Mouse (Mus musculus) cortical plate, adult 2 months (tissue): Measurements from ENCODE around the gene Rad9a.

Experiments used
- CTCF ChIP-seq: fragments of 200-500 bp; IDR thresholded peaks from 2 replicates; pipeline ENCODE4 v1.5.1; 2011; ENCODE audit warnings: mild to moderate bottlenecking, control low read depth, low read length; ENCODE audit not compliant: insufficient read depth; ENCODE audit errors: extremely low read depth
- POLR2A ChIP-seq: fragments of 200-500 bp; IDR thresholded peaks from 2 replicates; pipeline ENCODE4 v1.6.1; 2011; ENCODE audit warnings: mild to moderate bottlenecking, low read length, control low read depth; ENCODE audit not compliant: insufficient read depth; ENCODE audit errors: extremely low read depth

DNA sequence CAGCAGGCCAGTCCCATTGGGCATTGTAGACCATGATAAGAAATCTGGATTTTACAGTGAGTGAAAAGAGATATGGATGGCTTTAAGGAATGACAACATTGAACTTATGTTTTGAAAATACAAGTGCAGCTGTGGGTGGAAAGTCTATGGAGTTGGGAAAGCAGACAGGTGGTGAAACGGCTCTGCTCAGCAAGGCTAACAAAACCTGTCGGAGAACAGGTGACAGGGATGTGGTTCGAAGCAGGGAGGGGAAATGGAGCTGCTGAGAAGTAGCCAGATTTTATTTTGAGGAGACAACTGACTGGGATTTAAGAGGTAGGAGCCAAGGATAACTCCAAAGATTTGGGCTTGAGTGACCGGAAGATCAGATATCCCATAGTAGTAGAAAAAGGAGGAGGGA lies 33.1 kb upstream of the Rad9a start:
- no peak for TF ChIP-seq CTCF
- no peak for TF ChIP-seq POLR2A
